Mouse (Mus musculus) embryonic fibroblast, embryonic 13.5 days (primary cell): ENCODE data around the gene Mrpl44.

ENCODE experiments used
- CTCF ChIP-seq: IDR thresholded peaks from 2 replicates; pipeline ENCODE4 v1.5.1; 2011; ENCODE audit warnings: mild to moderate bottlenecking, control low read depth, low read length, moderate library complexity, borderline replicate concordance; ENCODE audit not compliant: insufficient read depth
- POLR2A ChIP-seq: IDR thresholded peaks from 2 replicates; pipeline ENCODE4 v1.6.1; 2011; ENCODE audit warnings: low read depth, mild to moderate bottlenecking, control low read depth, low read length, moderate library complexity

DNA sequence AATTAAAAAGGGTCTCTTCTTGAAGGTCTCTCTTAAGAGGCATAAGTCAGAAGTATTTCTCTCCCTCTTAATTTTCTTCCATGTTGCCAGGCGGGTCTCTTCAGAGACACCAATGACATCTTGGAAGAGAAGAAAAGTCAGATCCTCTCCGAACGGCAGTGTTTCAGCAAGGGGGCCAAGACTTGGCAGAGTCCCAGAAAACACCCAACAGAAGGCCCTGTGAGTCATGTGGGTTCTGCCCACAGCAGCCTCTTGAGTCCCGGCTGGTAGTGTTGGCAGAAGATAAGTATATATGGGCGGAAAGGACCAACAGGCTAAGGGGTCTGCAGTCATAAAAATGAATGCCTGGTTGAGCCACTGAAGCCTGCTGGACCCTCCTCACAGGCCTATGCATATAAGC, 31.0 kb downstream of the Mrpl44 start:
- TF ChIP-seq CTCF (no peak), POLR2A (no peak)
